Mouse (Mus musculus): ENCODE data around the gene Crtc1.
A peak's percentile ranks its signal among the peaks of the same experiment; 100 is the strongest.

Gene Crtc1

GRCm38 (mm10) chr8:70463306-70463705 is 23.9 kb upstream of the Crtc1 start:
- no peak for DNase-seq (ENCODE audit: inconsistent ontology term)

DNA sequence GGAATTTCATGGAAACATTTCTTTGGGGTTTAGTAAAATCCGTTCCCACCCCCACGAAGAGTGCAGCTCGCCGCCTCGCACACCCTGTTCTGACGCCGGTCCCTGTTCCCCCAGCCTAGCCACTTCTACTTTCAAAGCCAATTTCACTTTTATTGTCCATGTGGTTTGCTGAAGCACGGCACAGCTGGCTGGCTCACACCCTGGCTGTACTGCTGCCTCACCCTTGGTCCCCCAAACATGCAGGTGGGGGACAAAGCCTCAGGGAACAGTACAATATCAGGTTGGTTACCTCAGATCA is 23.1 kb upstream of the Crtc1 start:
- DNase-seq (ENCODE audit: inconsistent ontology term), result no peak

DNA sequence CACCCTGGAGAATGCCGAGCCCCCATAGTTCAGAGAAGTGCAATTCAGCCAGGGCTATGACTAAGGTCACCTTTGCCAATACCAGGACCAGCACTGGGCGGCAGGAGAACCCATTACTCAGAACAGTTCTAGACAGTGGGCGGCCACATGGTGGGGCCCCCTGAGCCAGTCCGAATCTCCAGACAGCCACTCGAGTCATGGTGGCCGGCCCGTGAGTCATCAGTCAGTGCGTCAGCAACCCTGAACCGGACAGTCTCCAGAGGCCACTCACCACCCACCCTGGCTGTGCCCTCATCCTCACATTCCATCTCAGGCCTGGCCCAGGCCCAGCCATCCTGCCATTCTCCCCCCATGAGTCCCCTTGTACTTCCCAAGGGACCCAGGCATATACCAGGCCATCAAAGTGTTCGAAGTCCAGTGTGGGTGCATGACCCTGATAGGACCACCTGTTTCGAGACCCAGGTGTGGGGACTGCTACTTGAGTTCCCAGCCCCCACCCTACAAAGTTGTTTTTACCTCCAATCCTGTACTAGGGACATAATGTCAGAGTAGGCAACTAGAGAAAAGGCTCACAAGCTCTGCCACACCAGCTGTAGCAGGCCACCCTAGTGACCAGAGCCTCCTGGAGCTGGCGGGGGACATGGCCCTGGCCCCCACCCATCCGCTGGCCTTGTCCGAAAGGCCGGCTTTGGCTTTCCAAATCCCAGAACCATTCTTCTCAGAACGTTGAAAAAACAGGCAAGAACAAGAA is 22.6 kb upstream of the Crtc1 start:
- peak; percentile 90 for DNase-seq (ENCODE audit: inconsistent ontology term)

DNA sequence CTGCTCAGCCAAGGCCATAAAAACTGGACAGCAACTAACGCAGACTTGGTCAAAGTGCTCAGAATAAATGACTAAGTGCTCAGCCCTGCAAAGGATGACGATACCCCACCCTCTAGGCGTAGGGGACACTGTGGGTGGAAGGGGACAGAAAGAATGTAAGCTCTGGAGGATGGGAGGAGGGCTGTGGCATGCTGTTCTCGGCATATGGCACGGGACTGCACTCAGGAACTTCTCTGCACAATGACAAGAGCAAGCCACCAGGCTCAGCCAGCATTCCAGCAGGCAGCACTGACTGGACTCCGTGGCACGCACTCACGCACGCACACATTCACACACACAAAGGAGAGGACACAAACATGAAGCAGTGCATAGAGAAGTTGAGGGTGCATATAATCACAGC is 21.2 kb upstream of the Crtc1 start:
- peak; percentile 91 for DNase-seq (ENCODE audit: inconsistent ontology term)

GRCm38 (mm10) chr8:70460199-70460598 is 20.8 kb upstream of the Crtc1 start:
- DNase-seq (ENCODE audit: inconsistent ontology term), result no peak

DNA sequence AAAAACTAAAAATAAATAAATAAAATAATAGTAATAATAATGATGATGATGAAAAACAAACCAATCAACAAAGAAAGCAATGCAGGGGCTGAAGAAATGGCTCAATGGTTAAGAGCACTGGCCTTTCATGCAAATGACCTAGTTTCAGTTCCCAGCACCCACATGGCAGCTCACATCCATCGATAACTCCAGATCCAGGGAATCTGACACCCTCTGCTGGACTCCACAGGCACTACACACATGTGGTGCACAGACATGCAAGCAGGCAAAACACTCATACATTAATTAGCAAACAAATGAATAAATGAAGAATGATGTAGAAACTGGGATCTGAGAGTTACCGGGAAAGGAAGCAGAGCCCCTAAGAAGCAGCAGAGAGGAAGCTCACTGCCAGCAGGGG is 20.3 kb upstream of the Crtc1 start:
- DNase-seq (ENCODE audit: inconsistent ontology term), result no peak

- no peak for DNase-seq (ENCODE audit: inconsistent ontology term)
These were observed 19.1 kb upstream of the Crtc1 start for GRCm38 (mm10) chr8:70458462-70458861.

DNA sequence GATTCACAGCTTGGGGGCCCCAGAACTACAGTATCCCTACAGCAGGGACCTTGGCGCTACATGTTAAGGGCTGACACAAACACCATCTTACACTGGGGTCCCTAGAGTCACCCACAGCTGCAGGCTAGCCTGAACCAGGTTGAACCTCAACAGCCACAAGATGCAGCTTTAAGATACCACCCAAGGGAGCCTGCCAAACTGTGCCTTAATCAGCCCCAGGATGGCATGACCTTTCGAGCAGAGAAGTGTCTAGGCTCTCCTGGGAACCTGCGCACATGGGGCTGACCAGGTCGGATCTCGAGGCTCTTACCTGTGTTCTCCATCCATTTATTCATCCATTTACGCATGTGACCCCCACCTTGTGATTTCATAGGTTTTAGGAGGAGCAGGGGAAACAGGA is 18.5 kb upstream of the Crtc1 start:
- DNase-seq (ENCODE audit: inconsistent ontology term), result no peak

GRCm38 (mm10) chr8:70456996-70457395 is 17.6 kb upstream of the Crtc1 start:
- no peak for DNase-seq (ENCODE audit: inconsistent ontology term)

GRCm38 (mm10) chr8:70453852-70454251 is 14.5 kb upstream of the Crtc1 start:
- no peak for DNase-seq (ENCODE audit: inconsistent ontology term)

DNA sequence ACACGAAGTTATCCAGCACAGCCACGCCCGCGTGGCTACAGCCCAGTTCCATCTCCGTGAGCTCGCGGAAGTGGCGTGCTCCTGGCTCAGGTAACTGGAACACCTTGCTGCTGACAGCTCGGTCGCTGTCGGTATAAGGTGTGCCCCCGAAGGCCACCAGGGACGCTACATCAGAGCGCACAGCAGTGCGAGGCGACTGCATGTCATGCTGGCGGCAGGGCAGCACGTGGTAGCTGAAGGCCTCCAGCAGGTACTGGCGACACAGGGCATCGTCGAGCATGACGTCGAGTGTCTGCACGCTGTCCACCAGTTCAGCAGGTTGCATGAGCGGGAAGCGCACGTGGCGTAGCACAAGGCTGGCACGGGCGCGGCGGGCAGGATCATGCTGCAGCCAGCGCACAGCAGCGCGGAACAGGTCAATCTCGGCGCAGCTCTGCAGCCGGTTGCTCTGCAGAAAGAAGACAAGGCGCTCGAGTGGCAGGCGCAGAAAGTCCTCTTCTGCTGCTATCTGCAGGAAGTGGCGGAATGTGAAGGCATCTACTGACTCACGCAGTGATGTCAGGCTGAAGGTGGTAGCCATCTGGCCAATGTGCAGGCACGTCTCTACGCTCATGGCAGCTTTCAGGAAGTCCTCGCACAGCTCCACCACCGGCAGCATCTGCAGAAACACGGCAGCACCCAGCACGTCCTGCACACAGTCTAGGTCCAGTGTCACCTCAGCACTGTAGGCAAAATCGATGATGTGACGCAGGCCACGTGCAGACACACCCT is 13.0 kb upstream of the Crtc1 start:
- no peak for DNase-seq (ENCODE audit: inconsistent ontology term)

DNA sequence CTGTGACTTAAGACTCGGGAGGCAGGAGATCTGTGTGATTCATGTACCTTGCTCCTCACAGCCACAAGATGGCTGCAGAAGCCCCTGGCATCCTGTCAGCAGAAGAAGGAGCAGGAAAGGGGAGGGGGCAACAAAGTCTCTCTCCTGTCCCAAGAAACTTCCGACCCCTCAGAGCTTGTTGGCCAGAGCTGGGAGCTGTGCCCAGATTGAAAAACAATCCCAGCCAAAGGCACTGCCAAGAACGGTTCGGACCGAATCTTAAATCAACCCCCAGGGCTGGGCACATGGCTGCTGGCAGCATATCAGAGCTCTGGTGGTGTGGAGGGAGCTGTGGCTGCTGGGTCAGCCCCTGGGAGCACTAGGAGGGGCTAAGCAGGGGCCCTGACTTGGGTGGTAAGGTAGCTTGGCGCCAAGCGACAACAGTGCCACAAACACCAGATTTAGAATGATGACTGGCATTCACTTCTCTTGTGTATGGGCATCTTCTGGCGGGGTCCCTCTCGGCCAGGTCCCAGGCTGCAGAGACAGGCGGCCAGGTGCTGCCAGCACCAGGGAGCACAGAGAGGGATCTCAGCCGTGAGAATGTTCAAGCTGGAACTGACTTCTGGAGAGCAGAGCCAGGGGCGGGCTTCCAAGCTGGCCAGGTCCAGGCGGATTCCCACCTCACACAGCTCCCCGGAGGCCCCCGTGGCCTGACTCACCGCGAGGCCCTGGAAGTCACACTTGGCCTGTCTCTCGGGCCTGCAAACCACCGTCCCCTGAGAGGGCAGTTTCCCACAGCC is 8.5 kb upstream of the Crtc1 start:
- peak; percentile 64 for DNase-seq (ENCODE audit: inconsistent ontology term)

DNA sequence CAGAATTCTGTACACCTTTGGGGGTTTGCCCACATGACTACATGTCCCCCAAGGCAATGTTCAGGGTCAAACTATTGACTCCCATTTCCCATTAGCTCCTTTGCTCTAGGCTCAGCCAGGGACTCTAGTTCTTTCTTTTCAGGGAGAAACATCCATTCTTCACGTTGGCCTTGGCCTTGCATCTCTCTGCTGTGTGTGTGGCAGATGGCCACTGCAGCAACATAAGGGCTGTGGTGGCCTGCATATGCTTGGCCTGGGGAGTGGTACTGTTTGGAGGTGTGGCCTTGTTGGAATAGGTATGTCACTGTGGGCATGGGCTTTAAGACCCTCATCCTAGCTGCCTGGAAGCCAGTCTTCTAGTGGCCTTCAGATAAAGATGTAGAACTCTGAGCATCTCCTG is 6.6 kb upstream of the Crtc1 start:
- no peak for DNase-seq (ENCODE audit: inconsistent ontology term)

DNA sequence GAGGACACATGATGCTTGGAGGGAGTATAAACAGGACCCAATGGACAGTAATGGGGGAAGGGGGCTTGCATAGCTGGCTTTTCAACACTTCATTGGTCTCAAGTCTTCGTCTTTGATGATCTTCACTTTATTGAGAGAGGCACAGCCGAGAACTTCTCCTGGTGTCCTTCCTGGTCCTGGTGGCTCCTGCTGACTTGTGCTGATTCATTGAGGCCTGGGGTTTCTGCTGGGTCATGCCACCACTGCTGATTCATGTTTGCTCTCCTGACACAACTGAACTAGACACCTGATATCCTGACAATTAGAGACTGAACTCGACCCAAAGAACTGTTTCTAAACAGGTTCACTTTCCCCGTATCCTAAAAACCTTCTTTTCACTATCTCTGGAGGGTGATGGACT is 3.9 kb upstream of the Crtc1 start:
- no peak for DNase-seq (ENCODE audit: inconsistent ontology term)

- no peak for DNase-seq (ENCODE audit: inconsistent ontology term)
These were observed 2.2 kb upstream of the Crtc1 start for GRCm38 (mm10) chr8:70441565-70441964.

DNA sequence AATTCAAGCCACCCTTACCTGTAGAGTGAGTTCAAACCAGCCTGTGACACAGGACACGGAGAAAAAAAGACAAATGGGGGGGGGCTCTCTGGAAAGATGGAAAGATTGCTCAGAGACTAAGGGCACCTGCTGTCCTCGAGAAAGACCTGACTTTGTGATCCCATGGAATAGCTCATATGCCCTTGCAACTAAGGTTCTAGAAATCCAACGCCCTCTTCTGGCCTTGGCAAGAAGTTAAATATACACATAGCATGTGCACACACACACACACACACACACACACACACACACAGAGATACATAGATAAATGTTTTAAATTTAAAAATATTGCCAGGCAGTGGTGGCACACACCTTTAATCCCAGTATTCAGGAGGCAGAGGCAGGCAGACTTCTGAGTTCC is 867 bp upstream of the Crtc1 start:
- no peak for DNase-seq (ENCODE audit: inconsistent ontology term)

DNA sequence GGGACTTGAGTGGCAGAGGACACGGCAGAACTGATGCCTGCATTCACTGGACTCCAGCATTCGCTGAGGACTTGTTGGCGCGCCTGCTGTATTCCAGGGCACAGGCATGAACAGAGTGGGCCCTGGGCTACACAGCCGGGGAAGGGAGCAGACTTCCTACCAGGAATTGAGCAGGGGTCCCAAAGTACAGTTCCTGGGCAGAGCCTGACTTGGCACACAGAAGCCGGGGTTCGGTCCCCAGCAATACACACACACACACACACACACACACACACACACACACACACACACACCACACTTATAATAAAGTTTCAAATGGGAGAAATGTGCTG is 435 bp upstream of the Crtc1 start:
- no peak for DNase-seq (ENCODE audit: inconsistent ontology term)

DNA sequence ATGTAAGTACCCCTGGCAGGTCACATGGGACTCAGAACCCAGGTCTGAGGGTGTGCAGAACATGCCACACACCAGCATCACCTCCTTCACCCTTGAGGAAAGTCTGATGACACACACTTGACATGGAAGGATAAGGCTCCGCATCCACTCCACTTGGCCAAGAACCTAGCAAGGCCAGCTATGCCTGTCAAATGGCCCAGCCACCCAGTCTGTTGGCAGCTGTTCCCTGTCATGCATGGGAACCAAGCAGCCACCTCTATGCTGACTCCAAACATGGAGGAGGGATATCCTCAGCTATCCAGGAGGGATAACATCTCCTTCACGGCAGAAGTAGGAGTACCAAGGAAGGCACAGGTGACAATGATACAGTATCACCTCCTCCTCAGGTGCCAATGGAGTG is 956 bp downstream of the Crtc1 start:
- DNase-seq (ENCODE audit: inconsistent ontology term), result no peak

DNA sequence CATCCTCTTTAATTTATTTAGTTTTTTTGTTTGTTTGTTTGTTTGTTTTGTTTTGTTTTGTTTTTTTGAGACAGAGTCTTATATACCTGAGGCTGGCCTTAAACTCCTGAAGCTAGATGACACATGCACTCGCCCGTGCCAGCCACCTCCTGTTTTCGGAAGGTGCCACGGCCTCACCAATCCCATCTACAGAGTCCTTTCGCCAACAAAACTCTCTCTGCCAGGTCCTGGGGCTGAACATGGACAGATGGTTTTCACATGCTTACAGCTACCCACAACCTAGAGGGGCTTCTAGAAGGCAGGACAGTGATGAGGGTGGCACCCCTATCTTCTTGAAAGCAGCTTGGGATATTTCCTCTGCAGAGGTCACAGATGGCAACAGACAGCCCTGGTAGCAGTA is 4.2 kb downstream of the Crtc1 start:
- no peak for DNase-seq (ENCODE audit: inconsistent ontology term)

DNA sequence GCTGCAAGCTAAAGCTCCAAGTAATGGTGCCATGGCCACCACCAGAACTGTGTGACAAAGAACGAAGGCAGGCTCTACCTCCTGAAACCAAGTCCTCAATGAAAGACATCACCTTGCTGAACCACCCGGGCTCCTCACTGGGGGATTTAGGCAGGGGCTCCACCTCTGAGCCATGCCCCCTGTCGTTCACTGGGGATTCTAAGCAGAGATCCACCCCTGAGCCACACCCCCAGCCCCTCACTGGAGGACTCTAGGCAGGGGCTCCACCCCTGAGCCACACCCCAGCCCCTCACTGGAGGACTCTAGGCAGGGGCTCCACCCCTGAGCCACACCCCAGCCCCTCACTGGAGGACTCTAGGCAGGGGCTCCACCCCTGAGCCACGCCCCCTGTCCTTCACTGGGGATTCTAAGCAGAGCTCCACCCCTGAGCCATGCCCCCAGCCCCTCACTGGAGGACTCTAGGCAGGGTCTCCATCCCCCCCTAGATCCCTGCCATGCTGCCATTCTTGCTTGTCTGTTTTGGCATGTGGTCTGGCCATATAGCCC is 6.3 kb downstream of the Crtc1 start:
- no peak for DNase-seq (ENCODE audit: inconsistent ontology term)

DNA sequence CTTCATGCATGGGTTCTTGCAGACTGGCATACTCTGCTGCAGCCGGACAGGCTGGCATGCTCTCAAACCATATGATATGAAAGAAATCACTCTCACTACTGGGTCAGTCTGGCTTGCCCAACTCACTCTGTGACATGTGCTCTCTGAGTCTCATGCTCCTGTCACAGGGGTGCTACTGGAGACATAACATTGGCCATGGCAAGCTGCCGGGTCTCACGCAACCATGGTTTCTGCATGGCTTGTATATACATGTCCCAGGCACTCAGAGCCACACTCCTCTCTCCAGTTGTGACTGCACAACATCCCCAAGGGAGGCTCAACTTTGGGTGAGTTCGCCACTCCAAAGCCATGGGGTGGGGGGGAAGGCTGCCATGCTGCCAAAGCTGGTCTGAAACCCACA is 8.2 kb downstream of the Crtc1 start:
- no peak for DNase-seq (ENCODE audit: inconsistent ontology term)

DNA sequence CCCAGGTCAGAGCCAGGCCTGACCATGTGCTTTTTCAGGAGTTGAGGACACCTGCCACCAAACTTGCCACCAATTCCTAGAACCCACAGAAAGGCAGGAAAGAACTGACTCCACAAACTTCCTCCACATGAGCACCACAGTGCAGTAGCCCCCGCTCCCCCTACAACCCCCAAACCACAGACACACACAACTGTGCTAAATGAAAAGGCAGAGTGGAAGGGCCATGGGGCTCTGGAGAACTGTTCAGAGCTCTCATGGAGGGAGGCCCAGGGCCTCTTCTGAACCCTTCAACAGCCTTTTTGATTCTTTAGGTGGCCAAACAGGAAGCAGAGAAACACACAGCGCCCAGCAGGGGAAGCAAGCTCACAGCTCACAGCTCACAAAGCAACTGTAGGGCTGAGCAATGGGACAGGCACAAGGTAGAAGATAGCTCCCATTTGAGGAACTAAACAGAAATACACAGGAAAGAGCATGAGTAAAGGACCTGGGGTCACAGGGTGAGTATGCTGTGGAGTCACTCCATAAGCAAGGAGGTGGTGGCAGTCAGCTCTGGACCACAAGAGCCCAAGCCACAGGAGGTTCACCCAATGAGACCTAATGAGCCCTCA is 13.0 kb downstream of the Crtc1 start:
- DNase-seq (ENCODE audit: inconsistent ontology term), result no peak
